Mouse (Mus musculus): Measurements from ENCODE around the gene Pla2g2c. TPM values are rescaled to one million over a fixed set of nuclear protein-coding genes. Genes with fewer than 3 reads are reported as not detected.

Pla2g2c gene
- polyA plus RNA-seq, 1 experiment from 2014 or later, result 0.27 TPM

- no peak for ATAC-seq (replicated peaks; ENCODE audit: low FRiP score)
- Histone ChIP-seq H3K4me2 (no peak overlapping the region), H3K4me3 (ENCODE audit: low read depth, low read length) (no peak overlapping the region), H3K27ac (ENCODE audit: low read depth, low read length) (no peak overlapping the region), H3K9ac (ENCODE audit: low read depth, low read length) (no peak overlapping the region), H3K9me3 (ENCODE audit: control insufficient read depth, low read length) (no peaks in the 10 kb centered on the region), H3K36me3 (ENCODE audit: control insufficient read depth, insufficient read depth, low read length) (no peaks in the 10 kb centered on the region), H3K4me1 (replicated peaks; ENCODE audit: control insufficient read depth, insufficient read depth, low read length) (no peaks in the 10 kb centered on the region), H3K27me3 (replicated peaks; ENCODE audit: control insufficient read depth, insufficient read depth, low read length) (no peaks in the 10 kb centered on the region; the same call in 1 of the 2 replicates)
- no peak for DNase-seq (ENCODE audit: low spot score)
- 69% methylated on average over 11 of the region's 11 CpGs for WGBS
Measured at GRCm38 (mm10) chr4:138712096-138712495, 12.5 kb upstream of the Pla2g2c start.

DNA sequence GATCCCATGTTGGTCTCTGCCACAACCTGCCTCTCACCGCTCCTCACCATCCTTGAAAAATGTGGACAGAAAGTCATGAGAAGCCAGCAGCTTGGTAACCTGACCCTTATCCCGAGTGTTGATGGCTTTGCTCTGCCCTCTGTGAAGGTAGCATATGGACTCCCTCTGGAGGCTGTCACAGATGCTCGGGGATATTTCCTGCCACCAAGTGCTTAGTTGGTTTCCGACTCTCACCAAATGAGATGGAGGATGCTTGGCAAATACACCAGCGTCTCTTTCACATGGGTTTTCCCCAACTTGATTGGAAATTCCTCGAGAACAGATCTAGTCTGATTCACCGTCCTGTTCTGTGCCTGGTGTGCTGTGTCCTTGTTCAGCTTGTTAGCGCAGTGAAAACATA, 12.0 kb upstream of the Pla2g2c start:
- Histone ChIP-seq H3K9me3 (ENCODE audit: control insufficient read depth, low read length) (no peaks in the 10 kb centered on the region), H3K36me3 (ENCODE audit: control insufficient read depth, insufficient read depth, low read length) (no peaks in the 10 kb centered on the region), H3K4me1 (replicated peaks; ENCODE audit: control insufficient read depth, insufficient read depth, low read length) (no peaks in the 10 kb centered on the region), H3K4me3 (ENCODE audit: low read depth, low read length) (no peak overlapping the region), H3K27ac (ENCODE audit: low read depth, low read length) (no peak overlapping the region), H3K27me3 (replicated peaks; ENCODE audit: control insufficient read depth, insufficient read depth, low read length) (no peaks in the 10 kb centered on the region; the same call in 1 of the 2 replicates), H3K9ac (ENCODE audit: low read depth, low read length) (no peak overlapping the region), H3K4me2 (no peak overlapping the region)
- ATAC-seq (replicated peaks; ENCODE audit: low FRiP score), result no peak
- WGBS, result 72% methylated on average over 8 of the region's 8 CpGs
- no peak for DNase-seq (ENCODE audit: low spot score)

DNA sequence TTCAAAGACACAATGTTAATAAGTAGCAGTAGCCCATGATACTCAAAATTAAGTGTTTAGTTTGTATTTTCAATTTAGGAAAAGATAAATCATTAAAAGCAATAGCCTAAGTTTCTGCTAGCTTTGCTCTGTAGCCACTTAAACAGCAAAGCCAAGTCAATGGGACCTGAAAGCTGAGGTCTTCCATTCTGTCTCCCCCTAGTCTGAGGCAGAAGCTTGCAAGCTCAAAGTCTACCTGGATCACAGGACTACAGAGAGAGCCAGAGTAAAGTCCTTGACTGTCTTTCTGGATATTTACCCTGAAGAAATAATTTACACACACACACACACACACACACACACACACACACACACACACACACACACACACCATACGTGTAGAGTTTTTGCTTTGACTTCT, 10.4 kb upstream of the Pla2g2c start:
- Histone ChIP-seq H3K4me3 (ENCODE audit: low read depth, low read length) (no peak overlapping the region), H3K27ac (ENCODE audit: low read depth, low read length) (no peak overlapping the region), H3K9ac (ENCODE audit: low read depth, low read length) (no peak overlapping the region), H3K4me2 (no peak overlapping the region), H3K4me1 (replicated peaks; ENCODE audit: control insufficient read depth, insufficient read depth, low read length) (no peaks in the 10 kb centered on the region), H3K27me3 (replicated peaks; ENCODE audit: control insufficient read depth, insufficient read depth, low read length) (no peaks in the 10 kb centered on the region; the same call in 1 of the 2 replicates), H3K9me3 (ENCODE audit: control insufficient read depth, low read length) (no peaks in the 10 kb centered on the region), H3K36me3 (ENCODE audit: control insufficient read depth, insufficient read depth, low read length) (no peaks in the 10 kb centered on the region)
- DNase-seq (ENCODE audit: low spot score) (no peak), ATAC-seq (replicated peaks; ENCODE audit: low FRiP score) (no peak)
- WGBS, result 47% methylated on average over 1 of the region's 1 CpGs

GRCm38 (mm10) chr4:138716697-138717096, 7.9 kb upstream of the Pla2g2c start:
- H3K27me3 ChIP-seq (replicated peaks; ENCODE audit: control insufficient read depth, insufficient read depth, low read length), result no peaks in the 10 kb centered on the region
- H3K9me3 ChIP-seq (ENCODE audit: control insufficient read depth, low read length), result no peaks in the 10 kb centered on the region
- ATAC-seq (replicated peaks; ENCODE audit: low FRiP score) (no peak), DNase-seq (ENCODE audit: low spot score) (no peak)
- no peaks in the 10 kb centered on the region for H3K36me3 ChIP-seq (ENCODE audit: control insufficient read depth, insufficient read depth, low read length)
- no peak overlapping the region for H3K4me2 ChIP-seq
- no peak overlapping the region for H3K27ac ChIP-seq (ENCODE audit: low read depth, low read length)
- 83% methylated on average over 9 of the region's 9 CpGs for WGBS
- no peak overlapping the region for H3K9ac ChIP-seq (ENCODE audit: low read depth, low read length)
- H3K4me1 ChIP-seq (replicated peaks; ENCODE audit: control insufficient read depth, insufficient read depth, low read length), result no peaks in the 10 kb centered on the region
- no peak overlapping the region for H3K4me3 ChIP-seq (ENCODE audit: low read depth, low read length)

- peaks cover 7% of the 10 kb centered on the region; the same call in 1 of the 2 replicates for H3K27me3 ChIP-seq (replicated peaks; ENCODE audit: control insufficient read depth, insufficient read depth, low read length)
- H3K4me2 ChIP-seq, result no peak overlapping the region
- no peak overlapping the region for H3K4me3 ChIP-seq (ENCODE audit: low read depth, low read length)
- no peak overlapping the region for H3K9ac ChIP-seq (ENCODE audit: low read depth, low read length)
- no peaks in the 10 kb centered on the region for H3K9me3 ChIP-seq (ENCODE audit: control insufficient read depth, low read length)
- H3K36me3 ChIP-seq (ENCODE audit: control insufficient read depth, insufficient read depth, low read length), result no peaks in the 10 kb centered on the region
- ATAC-seq (replicated peaks; ENCODE audit: low FRiP score), result no peak
- 77% methylated on average over 5 of the region's 5 CpGs for WGBS
- H3K4me1 ChIP-seq (replicated peaks; ENCODE audit: control insufficient read depth, insufficient read depth, low read length), result no peaks in the 10 kb centered on the region
- DNase-seq (ENCODE audit: low spot score), result no peak
- H3K27ac ChIP-seq (ENCODE audit: low read depth, low read length), result no peak overlapping the region
Measured at GRCm38 (mm10) chr4:138718586-138719263, 5.9 kb upstream of the Pla2g2c start.

- H3K4me2 ChIP-seq, result no peak overlapping the region
- WGBS, result 72% methylated on average over 5 of the region's 5 CpGs
Measured at GRCm38 (mm10) chr4:138719264-138719596, 5.4 kb upstream of the Pla2g2c start.

DNA sequence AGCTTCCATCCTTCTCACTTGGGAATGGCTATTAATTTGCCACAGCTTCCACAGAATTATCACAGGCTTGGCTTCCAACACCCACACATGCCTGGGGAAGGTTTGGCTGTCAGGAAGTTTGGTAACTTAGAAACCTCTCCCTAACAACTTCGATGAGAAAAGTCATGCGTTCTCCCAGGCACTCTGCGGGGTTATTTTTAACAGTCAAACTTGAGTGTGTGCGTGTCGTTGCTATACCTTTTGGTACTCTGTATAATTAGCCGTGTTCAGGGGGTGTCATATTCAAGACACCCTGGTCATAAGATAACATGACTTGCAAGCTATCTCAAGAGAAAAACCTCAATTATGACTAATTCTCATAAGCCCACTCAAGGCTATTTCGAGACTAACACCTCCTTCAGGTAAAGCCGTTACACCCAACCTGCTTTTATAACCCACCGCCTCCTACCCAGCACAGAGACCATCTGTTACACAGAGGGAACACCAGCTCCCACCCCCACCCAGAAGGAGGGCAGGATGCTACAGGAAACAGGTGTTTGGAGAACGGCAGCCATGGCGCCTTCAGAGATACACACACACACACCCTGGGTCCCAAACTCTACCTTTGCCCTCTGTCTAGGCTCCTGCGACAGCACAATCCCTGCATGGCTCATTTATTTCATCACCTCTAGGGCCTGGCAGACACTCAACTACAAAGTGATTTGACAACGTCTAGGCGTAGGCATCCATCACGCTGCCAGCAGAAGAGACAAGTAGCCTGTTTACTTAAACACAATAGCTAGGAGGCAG, 905 bp upstream of the Pla2g2c start:
- no peak overlapping the region for H3K4me3 ChIP-seq (ENCODE audit: low read depth, low read length)
- H3K9me3 ChIP-seq (ENCODE audit: control insufficient read depth, low read length), result no peaks in the 10 kb centered on the region
- ATAC-seq (replicated peaks; ENCODE audit: low FRiP score) (no peak), DNase-seq (ENCODE audit: low spot score) (no peak)
- H3K27ac ChIP-seq (ENCODE audit: low read depth, low read length), result no peak overlapping the region
- H3K4me2 ChIP-seq, result no peak overlapping the region
- no peaks in the 10 kb centered on the region for H3K36me3 ChIP-seq (ENCODE audit: control insufficient read depth, insufficient read depth, low read length)
- 56% methylated on average over 15 of the region's 15 CpGs for WGBS
- H3K9ac ChIP-seq (ENCODE audit: low read depth, low read length), result no peak overlapping the region
- peaks cover 13% of the 10 kb centered on the region for H3K27me3 ChIP-seq (replicated peaks; ENCODE audit: control insufficient read depth, insufficient read depth, low read length)
- peaks cover 6% of the 10 kb centered on the region; the same call in 1 of the 2 replicates for H3K4me1 ChIP-seq (replicated peaks; ENCODE audit: control insufficient read depth, insufficient read depth, low read length)

More at GRCm38 (mm10) chr4:138719264-138719596, 5.4 kb upstream of the Pla2g2c start:
- Histone ChIP-seq H3K9ac (ENCODE audit: low read depth, low read length) (no peak overlapping the region), H3K27ac (ENCODE audit: low read depth, low read length) (no peak overlapping the region), H3K9me3 (ENCODE audit: control insufficient read depth, low read length) (no peaks in the 10 kb centered on the region), H3K4me3 (ENCODE audit: low read depth, low read length) (no peak overlapping the region), H3K27me3 (replicated peaks; ENCODE audit: control insufficient read depth, insufficient read depth, low read length) (peaks cover 7% of the 10 kb centered on the region; the same call in 1 of the 2 replicates), H3K4me1 (replicated peaks; ENCODE audit: control insufficient read depth, insufficient read depth, low read length) (0 out of 2 replicates have a peak, but pooled peaks cover under 1% of the 10 kb centered on the region), H3K36me3 (ENCODE audit: control insufficient read depth, insufficient read depth, low read length) (no peaks in the 10 kb centered on the region)
- ATAC-seq (replicated peaks; ENCODE audit: low FRiP score) (no peak), DNase-seq (ENCODE audit: low spot score) (no peak)

DNA sequence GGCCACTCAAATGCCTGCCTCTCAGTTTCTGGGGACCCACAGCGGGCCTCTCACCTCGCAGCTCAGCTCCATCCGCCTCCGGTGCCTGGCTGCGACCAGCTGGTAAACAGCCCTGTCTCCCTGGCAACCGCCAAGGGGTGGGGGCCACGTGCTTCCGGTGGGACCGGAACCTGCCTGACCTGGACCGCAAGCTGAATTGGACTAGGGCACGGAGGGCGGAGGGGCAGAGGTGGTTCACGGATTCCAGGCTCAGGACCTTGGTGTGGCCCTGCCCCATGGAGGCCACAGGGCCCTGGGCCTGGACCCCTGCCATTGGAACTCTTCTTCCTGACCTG, 502 bp downstream of the Pla2g2c start:
- Histone ChIP-seq H3K9ac (ENCODE audit: low read depth, low read length) (no peak overlapping the region), H3K9me3 (ENCODE audit: control insufficient read depth, low read length) (no peaks in the 10 kb centered on the region), H3K4me1 (replicated peaks; ENCODE audit: control insufficient read depth, insufficient read depth, low read length) (peaks cover 6% of the 10 kb centered on the region; the same call in 1 of the 2 replicates), H3K36me3 (ENCODE audit: control insufficient read depth, insufficient read depth, low read length) (no peaks in the 10 kb centered on the region), H3K27ac (ENCODE audit: low read depth, low read length) (no peak overlapping the region), H3K4me2 (peak overlapping the region; percentile 35), H3K4me3 (ENCODE audit: low read depth, low read length) (no peak overlapping the region), H3K27me3 (replicated peaks; ENCODE audit: control insufficient read depth, insufficient read depth, low read length) (peaks cover 13% of the 10 kb centered on the region)
- DNase-seq (ENCODE audit: low spot score) (peak; percentile 65), ATAC-seq (replicated peaks; ENCODE audit: low FRiP score) (peak; percentile 41; the same call in 1 of the 2 replicates)
- 2% methylated on average over 13 of the region's 13 CpGs for WGBS
